Mouse (Mus musculus) v-Abl transformed pro-B cells (cell line): ENCODE data around the gene Slc35d1.

Experiments used
- in situ Hi-C, 2 experiments: fragments of 400-800 bp; cut with MboI; formaldehyde crosslinking; loops; one replicate each; pipeline ENCODE4 v1.15.1; 2025; ENCODE audit not compliant: unreplicated experiment in 2 of 2

The Slc35d1 gene

DNA sequence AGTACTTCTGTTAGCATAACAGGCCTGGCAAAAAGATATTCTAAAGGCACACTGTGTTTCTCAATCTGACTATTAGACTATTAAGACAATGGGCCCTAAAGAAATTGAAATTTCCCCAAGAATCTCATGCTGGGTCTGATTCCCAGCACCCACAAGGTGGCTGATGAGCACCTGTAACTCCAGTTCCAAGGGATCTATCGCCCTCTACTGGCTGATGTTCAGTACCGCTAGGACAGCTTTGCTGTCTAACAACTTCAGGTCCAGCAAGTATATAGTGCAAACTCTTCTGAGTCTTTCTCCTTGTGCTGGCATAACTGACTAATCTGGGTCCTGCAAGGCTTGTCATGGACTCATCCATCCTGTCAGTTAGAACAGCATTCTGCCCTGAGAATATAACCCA lies 22.5 kb downstream of the Slc35d1 start:
- in situ Hi-C loops, result no loop called here

DNA sequence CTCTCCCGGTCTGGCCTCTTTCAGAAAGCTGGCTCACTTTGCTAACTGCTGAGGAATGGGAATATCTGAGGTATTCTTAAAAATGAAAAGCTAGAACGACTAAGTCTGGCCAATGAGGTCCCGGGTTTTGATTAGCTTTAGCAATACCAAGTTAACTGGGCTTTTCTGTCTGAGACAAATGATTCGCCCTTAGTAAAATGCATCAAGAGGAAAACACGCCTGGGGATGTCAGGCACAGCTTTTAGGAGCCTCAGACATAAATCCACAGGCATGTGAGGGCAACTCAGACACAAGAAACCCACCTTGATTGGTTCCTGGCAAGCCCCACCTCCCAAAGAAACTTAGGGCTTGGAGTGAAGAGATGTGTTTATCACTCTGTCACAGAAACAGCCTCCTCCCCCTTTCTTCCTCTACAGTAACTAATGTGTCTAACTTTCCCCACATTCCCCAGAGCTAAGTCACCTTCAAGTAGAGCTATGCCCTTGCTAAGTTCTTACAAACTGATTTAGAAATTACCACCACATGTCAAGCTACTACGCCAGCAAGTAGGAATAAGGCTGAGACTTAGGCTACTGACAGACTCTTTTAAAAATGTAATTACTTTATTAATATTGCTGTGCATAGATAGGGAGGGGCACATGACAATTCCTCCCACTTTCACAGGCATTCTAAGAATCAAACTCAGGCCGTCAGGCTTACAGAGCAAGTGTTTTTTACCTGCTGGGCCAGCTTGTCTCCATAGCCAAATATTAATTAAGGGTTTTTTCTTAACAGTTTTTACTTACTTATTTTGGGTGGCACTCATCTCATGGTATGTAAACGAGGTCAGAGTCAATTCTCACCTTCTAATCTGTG lies 26.0 kb downstream of the Slc35d1 start:
- in situ Hi-C loops, result no loop called here

DNA sequence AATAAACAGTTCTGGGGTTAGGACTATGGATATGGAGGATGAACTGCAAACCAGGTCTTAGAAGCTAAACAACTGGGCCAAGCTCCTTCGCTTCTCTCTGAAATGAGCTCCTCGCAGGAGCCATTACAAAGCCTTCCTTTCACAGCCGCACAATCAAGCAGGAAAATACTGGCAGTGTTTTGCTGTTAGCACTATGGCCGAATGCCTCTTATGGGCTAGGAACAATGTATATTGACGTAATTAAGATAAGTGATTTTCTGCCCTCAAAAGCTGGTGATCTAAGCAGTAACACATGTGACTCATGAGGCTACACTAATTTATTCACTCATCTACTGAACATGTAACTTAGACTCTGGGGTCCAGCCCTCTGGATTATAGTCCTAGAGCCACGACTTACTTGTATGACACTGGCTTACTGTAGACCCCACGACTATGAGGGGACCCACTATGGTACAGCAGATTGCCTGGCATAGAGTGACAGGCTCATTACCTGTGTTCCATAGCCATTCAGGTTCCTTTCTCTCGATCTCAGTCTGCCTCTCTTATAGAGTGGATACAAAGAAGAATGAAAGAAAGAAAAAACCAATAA lies 34.6 kb downstream of the Slc35d1 start:
- in situ Hi-C loops, result no loop called here

DNA sequence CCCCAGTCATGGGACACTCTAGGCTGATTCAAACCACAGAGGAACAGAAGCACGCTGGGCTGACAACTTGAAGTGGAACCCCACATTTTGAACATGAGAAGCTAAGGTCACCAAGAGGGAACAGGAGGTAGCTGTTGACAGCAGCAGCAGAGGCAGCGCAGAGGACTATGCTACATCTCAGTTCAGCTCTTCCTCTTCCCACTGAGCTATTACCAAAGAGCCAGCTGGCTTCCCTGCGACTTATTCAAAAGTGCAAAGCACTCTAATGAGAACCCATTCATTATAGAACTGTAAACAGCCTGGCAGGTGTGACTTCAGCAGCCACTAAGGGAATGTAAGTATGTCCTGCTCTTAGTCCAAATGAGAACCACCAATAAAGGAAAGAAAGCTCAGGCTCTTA lies 35.4 kb downstream of the Slc35d1 start:
- in situ Hi-C loops, result no loop called here

DNA sequence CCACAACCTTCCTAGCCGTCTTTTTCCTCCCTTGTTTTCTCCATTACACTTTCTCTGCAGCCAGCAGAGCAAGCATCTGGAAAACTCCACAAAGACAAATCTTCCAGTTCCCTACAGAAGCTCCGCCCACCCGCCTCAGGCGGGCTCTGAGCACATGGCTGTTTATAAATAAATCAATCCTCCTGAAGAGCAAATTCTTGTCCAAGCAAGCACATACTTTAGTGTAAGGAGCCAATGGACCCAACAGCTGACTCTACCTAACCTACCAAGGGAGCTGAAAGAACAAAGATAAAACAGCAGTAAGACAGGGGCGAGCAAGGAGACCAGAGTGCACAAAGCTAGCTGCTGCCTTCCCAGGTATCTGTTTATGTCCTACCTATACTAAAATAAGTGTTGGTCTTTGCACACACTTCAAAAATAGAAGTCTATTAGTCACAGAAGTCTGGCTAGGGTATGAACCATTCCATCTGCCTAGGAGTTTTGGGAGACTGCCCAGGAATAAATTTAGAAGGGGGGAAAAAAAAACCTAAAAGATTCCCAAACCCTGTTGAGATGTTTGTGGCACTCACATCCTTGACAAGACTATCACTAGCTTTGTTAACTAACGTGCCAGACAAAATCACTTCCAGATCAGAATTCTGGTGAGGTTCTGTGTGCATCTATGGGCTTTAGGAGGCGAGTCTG lies 36.2 kb downstream of the Slc35d1 start:
- in situ Hi-C loops, result no loop called here

DNA sequence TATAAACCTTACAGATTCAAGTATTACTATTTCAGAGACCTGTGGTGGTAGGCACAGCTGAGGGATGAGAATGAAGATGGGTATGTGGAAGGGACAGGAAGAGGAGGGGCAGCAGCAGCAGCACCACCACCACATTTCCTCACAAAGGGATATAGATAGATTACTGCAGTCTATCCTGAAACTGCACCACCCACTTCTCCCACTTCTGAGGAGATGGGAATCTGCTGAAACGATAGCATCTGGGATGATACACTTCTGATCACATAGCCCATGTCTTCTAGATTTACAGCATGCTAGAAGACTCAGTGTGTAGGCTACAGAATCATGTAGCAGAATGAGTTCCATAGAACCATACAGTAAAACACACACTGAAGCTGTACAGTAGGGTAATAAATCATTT lies 37.3 kb downstream of the Slc35d1 start:
- in situ Hi-C loops, result no loop called here

DNA sequence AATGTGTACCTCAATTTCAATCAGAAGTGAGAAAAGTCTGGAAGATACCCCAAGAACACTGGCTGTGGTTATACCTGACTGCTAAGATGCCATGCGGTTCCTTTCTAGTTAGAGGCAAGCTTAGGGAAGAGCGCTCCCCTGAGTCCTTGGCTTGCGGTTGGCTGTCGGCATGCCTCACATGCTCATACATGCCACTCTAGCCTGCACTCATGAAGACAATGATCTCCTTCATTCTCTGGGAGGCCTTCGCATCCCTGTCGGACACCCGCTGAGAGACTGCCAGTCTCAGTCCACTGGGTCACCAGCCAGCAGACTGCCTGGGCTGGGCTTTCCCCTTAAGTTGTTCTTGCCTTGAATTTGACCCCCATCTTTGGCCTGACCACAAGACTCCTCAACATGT lies 41.0 kb downstream of the Slc35d1 start:
- in situ Hi-C loops, result no loop called here

DNA sequence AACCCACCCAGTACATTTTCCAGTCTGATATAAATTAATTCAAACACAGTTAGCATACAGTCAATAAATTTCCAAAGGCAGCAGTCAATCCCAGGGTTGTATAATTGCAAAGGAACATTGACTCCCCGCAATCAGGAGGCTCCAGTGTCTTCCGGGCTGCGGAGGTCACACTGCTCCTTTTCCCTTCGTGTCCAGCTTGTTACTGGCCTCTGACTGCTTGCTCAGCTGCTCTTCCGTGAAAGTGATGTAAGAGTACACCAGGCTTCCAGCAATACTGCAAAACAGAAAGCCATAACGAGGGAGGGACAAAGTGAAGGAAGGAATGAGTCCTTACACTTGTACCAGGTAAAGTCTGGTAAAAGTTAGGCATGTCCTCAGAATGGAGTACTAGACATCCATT lies 41.5 kb downstream of the Slc35d1 start:
- in situ Hi-C loops, result no loop called here

DNA sequence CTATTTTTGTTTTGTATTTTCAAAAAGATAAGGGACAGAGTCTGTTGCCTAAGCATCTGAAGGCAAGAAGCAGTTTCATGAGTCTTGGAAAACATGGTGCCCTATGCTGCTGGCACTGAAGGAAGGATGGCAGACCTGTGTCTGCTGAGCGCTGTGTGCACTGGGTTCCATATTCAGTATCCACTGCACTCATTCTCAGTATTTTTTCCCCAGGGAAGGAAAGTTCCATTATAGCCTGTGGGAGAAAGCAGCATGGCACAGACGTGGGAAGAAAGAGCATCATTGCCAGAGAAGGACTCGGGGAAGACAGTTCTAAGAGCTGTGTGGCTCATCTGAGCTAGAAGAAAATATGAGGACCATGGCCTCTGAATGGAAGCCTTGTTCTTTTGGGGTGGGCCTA lies 43.7 kb downstream of the Slc35d1 start:
- in situ Hi-C loops, result no loop called here

DNA sequence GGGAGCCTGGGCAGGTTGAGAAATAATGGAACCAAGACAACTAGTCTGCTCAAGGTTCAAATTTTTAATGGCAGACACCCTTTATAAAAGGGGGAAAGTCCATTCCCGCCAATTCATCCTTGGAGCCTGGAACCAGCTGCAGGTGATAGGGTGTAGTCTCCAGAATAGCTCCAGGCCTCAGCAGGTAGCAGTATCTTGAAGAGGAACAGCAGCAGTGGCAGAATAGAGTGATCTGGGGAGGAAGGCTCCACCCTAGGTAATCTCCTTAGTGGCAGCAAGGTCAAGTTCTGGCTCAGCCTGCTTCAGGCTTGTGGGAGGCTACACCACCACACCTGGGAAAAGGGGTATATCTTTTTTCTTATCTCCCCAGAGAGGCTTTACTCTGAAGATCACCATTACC lies 48.8 kb downstream of the Slc35d1 start:
- in situ Hi-C loops, result loop anchor here in 1 of 2 experiments (10.0 kb wide), 1 partner anchor 1729 kb away; no protein-coding TSS in a partner anchor

DNA sequence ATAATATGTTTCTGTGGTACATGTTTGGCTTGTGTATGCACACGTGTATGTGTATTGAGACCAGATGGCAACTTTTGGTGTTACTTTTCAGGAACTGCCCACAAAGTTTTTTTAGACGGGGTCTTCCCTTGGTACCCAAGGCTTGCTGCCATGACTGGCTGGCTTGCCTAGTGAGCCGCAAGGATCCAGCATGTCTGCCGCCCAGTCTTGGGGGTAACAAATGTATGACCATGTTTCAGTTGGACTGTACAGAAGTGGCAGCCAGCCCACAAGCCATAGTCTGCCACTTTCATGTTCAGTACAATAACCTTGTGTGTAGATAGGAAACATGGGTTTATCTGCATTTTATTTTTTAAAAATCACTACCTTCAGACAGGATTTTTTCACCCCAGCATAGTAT lies 56.2 kb downstream of the Slc35d1 start:
- in situ Hi-C loops, result no loop called here

DNA sequence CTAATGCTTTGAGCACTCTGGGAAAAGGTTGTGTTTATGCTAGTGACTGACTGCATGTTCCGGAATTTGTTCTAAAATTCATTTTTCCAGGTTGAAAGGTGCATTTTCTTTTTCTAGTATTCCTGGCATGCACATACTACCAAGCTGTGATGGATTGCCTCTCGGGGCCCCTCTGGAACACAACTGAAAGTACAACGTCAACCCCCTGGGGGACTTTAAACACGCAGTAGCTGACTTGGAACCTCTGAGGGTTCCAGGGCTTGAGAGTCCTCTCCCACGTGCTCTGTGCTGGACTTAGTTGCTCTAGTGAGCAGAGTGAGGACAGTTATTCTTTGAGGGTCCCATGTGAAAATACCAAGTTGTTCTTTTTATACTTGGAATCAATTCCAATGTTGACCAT lies 63.0 kb downstream of the Slc35d1 start:
- in situ Hi-C loops, result no loop called here

DNA sequence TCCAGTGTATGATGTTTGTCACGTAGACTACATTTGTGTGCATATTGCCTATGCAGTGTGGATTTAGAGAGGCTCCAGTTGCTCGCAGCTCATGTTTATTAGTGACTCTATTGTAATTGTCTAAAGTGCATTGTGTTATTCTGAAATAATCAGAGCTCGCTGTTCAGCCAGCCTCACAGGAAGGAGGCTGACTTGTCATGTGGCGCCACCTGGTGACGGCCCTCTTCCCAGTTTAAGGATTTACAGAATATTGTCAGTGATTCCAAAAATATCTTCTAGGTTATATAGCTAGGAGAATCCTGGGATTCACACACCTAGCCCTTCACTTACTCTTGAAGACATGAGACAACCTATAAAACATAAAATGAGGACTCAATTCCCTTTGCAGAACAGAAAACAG lies 68.6 kb downstream of the Slc35d1 start:
- in situ Hi-C loops, result loop anchor here (5.0 to 25.0 kb wide), 7 partner anchors 159 to 922 kb away; no protein-coding TSS in a partner anchor

DNA sequence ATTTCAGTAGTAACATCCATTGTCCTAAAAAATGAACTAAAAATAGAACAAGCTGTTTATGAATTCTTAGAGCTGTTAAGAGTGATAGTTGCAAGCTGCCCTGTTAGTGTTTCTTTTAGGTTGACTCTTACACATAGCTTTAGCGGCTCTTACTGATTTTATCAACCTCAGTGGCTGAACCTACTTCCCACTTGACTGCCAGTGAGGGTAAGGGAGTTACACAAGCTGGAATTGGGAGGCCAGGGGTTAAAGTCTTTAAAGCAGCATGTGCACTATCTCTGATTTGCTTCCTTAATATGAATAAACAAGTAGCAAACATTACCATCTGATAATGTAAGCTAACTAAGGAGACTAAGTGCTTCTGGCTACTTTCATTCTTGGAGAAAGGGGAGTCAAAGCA lies 78.0 kb downstream of the Slc35d1 start:
- in situ Hi-C loops, result loop anchor here (25.0 kb wide), 2 partner anchors 475 to 550 kb away; no protein-coding TSS in a partner anchor

DNA sequence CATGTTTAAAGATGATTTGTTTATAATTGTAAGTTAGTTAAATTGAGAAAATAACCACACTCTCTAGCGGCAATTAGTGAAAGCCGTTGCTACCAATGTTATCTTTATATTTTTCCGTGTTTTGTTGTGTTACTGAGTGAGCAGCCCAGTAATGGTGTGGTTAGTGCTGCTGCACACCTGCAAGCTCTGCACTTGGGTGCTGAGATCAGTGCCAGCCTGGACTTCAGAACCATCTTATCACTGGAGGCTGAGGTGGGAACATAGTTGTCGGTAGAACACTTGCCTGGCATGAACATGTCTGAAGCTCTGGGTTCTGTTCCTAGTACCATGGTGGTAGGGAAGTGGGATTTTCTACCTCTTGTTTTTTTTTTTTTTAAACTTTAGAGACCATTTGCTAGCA lies 88.4 kb downstream of the Slc35d1 start:
- in situ Hi-C loops, result loop anchor here (10.0 to 25.0 kb wide), 3 partner anchors 464 to 622 kb away; no protein-coding TSS in a partner anchor

DNA sequence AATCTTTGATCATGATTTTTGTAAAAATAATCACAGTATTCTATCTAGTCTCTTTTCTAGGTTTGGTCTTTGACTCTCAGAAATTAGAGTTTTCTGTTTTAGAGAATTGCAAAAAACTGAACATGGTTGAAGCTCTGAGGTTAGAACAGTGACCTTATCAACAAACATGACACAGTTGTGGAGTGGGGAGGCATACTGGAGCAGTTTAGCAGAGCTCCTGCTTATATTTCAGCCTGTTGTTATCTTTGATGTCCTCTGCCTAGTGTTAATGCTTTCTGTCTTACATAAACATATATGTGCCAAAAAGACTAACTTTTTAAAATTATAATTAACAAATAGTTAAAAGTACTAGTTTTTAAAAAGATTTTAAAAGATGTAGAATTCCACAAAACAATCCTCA lies 91.4 kb downstream of the Slc35d1 start:
- in situ Hi-C loops, result loop anchor here in 1 of 2 experiments (10.0 to 25.0 kb wide), 3 partner anchors 619 to 1936 kb away; partner anchors contain the start of gene Leprot

DNA sequence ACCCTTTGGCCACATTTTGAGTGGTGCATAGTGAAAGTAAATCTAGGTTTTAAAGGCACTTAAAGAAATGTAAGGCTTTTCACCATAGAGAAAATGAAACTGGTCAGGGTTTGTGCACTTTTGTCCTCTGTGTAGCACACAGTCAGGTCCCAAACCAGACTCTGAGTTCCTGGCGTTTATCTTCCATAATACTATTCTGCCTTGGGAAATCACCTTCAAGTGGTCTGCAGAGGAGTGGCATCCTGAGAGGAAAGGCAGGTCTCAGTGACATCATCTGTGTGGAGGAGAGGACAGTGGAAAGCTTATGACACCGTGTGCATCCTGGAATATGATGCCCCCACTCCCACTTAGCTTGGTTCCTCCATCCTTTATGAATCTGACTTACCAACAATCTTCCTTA lies 91.9 kb downstream of the Slc35d1 start:
- in situ Hi-C loops, result loop anchor here in 1 of 2 experiments (10.0 to 25.0 kb wide), 3 partner anchors 618 to 1936 kb away; partner anchors contain the start of gene Leprot

DNA sequence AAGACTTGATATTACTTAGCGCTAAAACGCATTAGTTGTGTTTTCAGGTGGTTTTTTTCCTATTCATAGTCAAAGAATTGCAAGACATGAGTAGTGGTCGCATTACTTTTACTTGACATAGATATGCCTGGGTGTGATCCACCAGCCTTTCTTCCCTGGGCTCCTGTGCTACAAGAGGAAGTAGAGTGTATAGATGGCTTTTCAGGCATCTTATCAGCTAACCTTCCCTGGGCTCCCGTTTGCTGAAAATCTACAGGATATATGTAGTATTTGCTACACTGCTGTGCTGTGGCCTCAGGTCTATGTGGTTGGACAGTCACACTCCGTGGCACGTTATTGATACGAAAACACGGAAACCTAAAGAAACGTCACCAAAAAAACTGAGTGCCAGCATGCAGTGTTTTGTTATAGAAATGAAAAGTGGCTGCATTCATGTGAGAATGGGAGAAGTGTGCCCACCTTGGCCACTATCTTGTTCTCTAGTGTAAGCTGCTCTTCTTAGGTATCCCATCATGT lies 94.0 kb downstream of the Slc35d1 start:
- in situ Hi-C loops, result loop anchor here in 1 of 2 experiments (10.0 to 25.0 kb wide), 3 partner anchors 616 to 1934 kb away; partner anchors contain the start of gene Leprot
